Mouse (Mus musculus) limb, embryonic 12.5 days (tissue): ENCODE measurements around the gene Phf10. TPM values are rescaled to one million over a fixed set of nuclear protein-coding genes. Genes with fewer than 3 reads are reported as not detected.

Experiments
- polyA plus RNA-seq: library from polyadenylated mRNA; unstranded; fragments of >200 nt; fragmentation: Nextera tagmentation; extraction: Ambion mirVana; gene quantifications from 2 replicates; pipeline ENCODE4 v1.2.1, GENCODE M21; 2016

The Phf10 gene
- polyA plus RNA-seq, 1 experiment from 2014 or later, result 34.7 TPM

Other genes with a start within 250 kb of the Phf10 start
- 4.3 and 6.0 TPM in 2 replicates for gene Wdr27, start 18.1 kb downstream of the Phf10 start, polyA plus RNA-seq
- gene 1600012H06Rik, start 18.1 kb downstream of the Phf10 start, polyA plus RNA-seq, result 27.3 and 29.4 TPM in 2 replicates
- 10.4 and 14.9 TPM in 2 replicates for gene 9030025P20Rik, start 17.2 kb upstream of the Phf10 start, polyA plus RNA-seq
- gene Gm3417, start 17.5 kb upstream of the Phf10 start, polyA plus RNA-seq, result not detected in 2 replicates
- gene Gm3435, start 48.9 kb upstream of the Phf10 start, polyA plus RNA-seq, result 5.5 and 6.9 TPM in 2 replicates
- 104 and 111 TPM in 2 replicates for gene Ermard, start 79.9 kb upstream of the Phf10 start, polyA plus RNA-seq
- gene Tcte3, start 80.2 kb upstream of the Phf10 start, polyA plus RNA-seq, result 1.4 TPM in 1 of 2 replicates, not detected in the other
- 3.6 and 4.2 TPM in 2 replicates for gene Gm3448, start 80.3 kb upstream of the Phf10 start, polyA plus RNA-seq